Mouse (Mus musculus) heart, embryonic 11.5 days (tissue): Measurements from ENCODE around the gene Mapk8ip3. TPM values are rescaled to one million over a fixed set of nuclear protein-coding genes. Genes with fewer than 3 reads are reported as not detected.
"Not testable (repeated sequence)": the region's sequence is repeated elsewhere in the genome, so short reads cannot be mapped to it uniquely, and the experiment has no call there.

Experiments used
- ATAC-seq: fragments of 200-750 bp; cut with Nextera tagmentation; replicated peaks from 2 replicates; pipeline ENCODE4 v1.8.0; 2017; ENCODE audit warnings: moderate library complexity; ENCODE audit not compliant: insufficient number of reproducible peaks, low FRiP score, low TSS enrichment
- H3K27ac ChIP-seq: fragments of 300-500 bp; sonication (generic); 2 replicates; pipeline ENCODE4 v1.5.1; 2014; ENCODE audit warnings: mild to moderate bottlenecking, low read depth, low read length
- H3K27me3 ChIP-seq: fragments of 300-500 bp; sonication (generic); 2 replicates; pipeline ENCODE4 v1.6.1; 2014; ENCODE audit warnings: mild to moderate bottlenecking, low read length, mixed read lengths; ENCODE audit not compliant: control insufficient read depth, insufficient read depth
- H3K36me3 ChIP-seq: fragments of 300-500 bp; sonication (generic); 2 replicates; pipeline ENCODE4 v1.6.1; 2014; ENCODE audit warnings: mild to moderate bottlenecking, low read length, moderate library complexity, mixed read lengths; ENCODE audit not compliant: control insufficient read depth, insufficient read depth
- H3K4me1 ChIP-seq: fragments of 300-500 bp; sonication (generic); 2 replicates; pipeline ENCODE4 v1.6.1; 2014; ENCODE audit warnings: low read length; ENCODE audit not compliant: control insufficient read depth, insufficient read depth
- H3K4me2 ChIP-seq: fragments of 300-500 bp; sonication (generic); 2 replicates; pipeline ENCODE4 v1.6.1; 2014; ENCODE audit warnings: mild to moderate bottlenecking, moderate library complexity
- H3K4me3 ChIP-seq: fragments of 300-500 bp; sonication (generic); 2 replicates; pipeline ENCODE4 v1.5.1; 2014; ENCODE audit warnings: low read depth, low read length
- H3K9ac ChIP-seq: fragments of 300-500 bp; sonication (generic); 2 replicates; pipeline ENCODE4 v1.6.1; 2014; ENCODE audit warnings: mild to moderate bottlenecking, low read depth, low read length, moderate library complexity
- H3K9me3 ChIP-seq: fragments of 300-500 bp; sonication (generic); replicated peaks from 2 replicates; pipeline ENCODE4 v1.6.1; 2016; ENCODE audit warnings: low read length; ENCODE audit not compliant: control insufficient read depth
- WGBS: fragments of 180-500 bp; shearing (Covaris S2); extraction: QIAGEN DNeasy Blood & Tissue Kit; methylation state at CpG from one replicate; pipeline ENCODE4 v1.1.7; 2014; ENCODE audit not compliant: insufficient replicate concordance; 5-methylcytosine and 5-hydroxymethylcytosine counted together
- polyA plus RNA-seq: library from polyadenylated mRNA; unstranded; fragments of >200 nt; fragmentation: Nextera tagmentation; extraction: Ambion mirVana; gene quantifications from 2 replicates; pipeline ENCODE4 v1.2.1, GENCODE M21; 2014

Gene Mapk8ip3
- polyA plus RNA-seq: 33.0 and 34.2 TPM in 2 replicates

DNA sequence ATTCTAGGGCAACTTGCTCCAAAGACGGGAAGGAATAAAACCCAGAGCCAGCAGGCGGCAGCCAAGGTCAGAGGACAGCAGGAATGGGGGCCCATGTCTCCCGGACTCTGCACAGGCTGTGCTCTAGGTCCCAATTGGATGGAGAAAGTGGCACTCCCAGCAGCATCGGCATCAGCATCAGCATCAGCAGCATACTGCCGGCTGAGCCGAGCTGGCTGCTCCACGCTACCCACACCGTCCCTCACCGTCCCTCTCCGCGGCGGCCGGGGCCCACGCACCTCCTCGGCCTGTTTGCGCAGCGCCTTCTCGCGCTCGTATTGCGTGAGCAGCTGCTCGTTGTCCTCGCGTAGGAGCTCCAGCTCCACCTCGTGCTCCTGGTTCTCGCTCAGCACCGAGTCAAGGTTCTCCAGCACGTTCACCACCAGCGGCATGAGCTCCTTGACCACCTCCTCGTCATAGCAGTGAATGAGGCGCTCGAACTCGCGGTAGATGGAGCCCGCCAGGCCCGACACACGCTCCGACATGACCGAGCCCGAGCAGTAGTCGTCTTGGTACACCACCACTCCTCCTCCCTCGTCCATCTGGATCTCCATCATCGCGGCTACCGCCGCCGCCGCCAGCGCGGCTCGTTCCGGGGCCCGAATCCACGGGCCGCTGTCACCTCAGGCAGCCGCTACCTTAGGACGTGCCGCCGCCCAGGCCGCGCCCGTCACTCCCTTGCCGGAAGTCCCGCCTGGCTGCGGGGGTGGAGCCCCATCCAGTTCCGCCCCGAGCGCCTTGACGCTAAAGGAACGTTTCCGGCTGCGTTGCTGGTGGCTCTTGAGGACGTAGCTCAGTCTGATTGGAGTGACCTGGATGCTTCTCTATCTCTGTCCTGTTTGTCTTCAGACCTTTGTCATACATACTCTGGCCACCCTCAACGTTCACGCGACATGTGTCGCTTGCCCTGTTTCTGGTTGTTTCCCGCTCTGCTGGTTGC lies at the start of gene Mapk8ip3:
TSS of gene Mapk8ip3 (minus strand) at position 719 of the 979 bp plus-strand sequence.
- Histone ChIP-seq H3K27ac (peak within 1 kb of the TSS; percentile 76), H3K4me3 (peak within 1 kb of the TSS; percentile 98), H3K9ac (peak within 1 kb of the TSS; percentile 93), H3K9me3 (no peaks in the 10 kb centered on the region), H3K4me1 (peaks cover 18% of the 10 kb centered on the region), H3K4me2 (peak within 1 kb of the TSS; percentile 85), H3K36me3 (no peaks in the 10 kb centered on the region), H3K27me3 (no peaks in the 10 kb centered on the region)
- WGBS: under 1% methylated on average over 78 of the region's 78 CpGs
- ATAC-seq: peak; percentile 95

DNA sequence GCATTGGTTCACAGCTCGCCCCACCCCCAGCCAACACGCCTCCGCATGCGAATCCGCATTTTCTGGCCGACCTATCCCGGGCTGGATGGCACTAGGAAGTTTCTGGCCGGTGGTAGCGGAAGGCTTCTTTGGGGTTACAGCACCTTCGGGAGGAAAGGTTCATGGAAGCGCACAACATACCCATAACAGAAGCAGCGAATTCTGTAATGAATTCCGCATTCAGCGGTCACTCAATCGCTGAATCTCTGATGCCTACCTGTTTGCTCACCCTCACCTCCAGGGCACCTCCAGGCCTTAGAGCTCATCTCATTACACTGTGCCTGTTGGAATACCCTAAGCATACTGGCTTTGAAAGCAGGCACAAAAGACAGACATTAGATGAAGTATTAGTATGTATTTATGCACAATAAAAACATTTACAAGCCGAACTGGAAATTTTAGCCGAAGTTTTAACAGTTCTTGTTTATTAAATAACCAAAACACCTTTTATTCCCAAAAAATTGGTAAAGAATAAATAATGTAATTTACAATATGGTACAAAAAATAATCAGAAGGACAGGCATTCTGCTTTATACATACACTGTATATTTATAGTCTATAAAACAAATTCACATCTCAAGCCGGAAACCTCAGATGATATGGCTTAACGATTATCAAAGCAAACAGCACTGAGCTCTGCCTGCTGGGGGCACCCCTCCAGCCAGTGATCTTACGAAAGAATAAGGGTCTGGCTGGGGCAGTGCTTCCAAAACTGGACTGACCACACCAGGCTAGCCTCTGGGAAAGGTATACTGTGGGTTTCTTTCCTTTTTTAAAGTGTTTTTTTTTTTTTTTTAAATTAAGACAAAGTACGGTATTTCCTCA lies 24.3 kb upstream of the Mapk8ip3 start:
- ATAC-seq: no peak; the same call in 1 of the 2 replicates

DNA sequence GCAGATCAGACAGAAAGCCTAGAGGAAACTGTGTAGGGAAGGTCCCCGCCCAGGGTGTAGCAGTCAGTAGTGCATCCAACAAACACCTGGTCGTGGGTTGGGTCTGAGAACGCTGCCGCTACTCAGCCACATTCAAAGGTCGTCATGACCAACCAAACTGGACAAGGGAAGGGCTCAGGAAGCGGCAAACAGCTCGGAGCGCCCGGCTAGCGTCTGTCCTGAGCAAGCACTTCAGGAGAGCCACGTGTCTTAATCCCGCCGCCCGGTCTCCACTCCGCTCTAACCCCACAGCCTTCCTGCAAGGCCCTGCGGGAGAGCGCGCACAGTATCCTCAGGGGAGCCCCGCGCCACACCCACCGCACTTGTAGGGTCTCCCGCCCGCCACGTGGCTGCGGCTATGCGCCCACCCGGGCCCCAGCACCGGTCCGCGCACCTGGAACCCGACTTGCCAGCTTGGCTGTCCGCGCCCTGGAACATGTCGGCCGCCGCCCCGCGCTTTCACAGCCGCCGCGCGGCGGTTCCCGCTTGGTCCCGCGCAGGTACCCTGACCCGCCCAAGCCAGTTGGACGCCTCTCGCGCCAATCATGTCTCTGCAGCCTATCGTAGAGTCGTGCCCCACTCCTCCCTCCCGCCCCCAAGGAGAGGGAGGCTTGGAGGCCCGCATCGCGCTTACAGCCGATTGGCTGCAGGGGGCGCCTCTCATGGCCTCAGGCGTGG lies 23.5 kb upstream of the Mapk8ip3 start, which contains the start of gene Jpt2:
TSS of gene Jpt2 (minus strand) at position 555 of the 717 bp plus-strand sequence.
- Histone ChIP-seq H3K27ac (peak within 1 kb of the TSS; percentile 82), H3K27me3 (no peaks in the 10 kb centered on the region), H3K9ac (peak within 1 kb of the TSS; percentile 94), H3K9me3 (no peaks in the 10 kb centered on the region), H3K4me3 (peak within 1 kb of the TSS; percentile 91), H3K36me3 (peaks cover 34% of the 10 kb centered on the region), H3K4me2 (peak within 1 kb of the TSS; percentile 60), H3K4me1 (peaks cover 8% of the 10 kb centered on the region; the same call in 1 of the 2 replicates)
- under 1% methylated on average over 57 of the region's 59 CpGs for WGBS
- ATAC-seq: peak; percentile 100

More for the DNA sequence above, 24.3 kb upstream of the Mapk8ip3 start:
- no peaks in the 10 kb centered on the region for H3K27me3 ChIP-seq
- peak overlapping the region; percentile 91 for H3K4me3 ChIP-seq
- peaks cover 34% of the 10 kb centered on the region for H3K36me3 ChIP-seq
- no peak overlapping the region; the same call in 1 of the 2 replicates for H3K27ac ChIP-seq
- peak overlapping the region; percentile 61 for H3K9ac ChIP-seq
- WGBS: 14% methylated on average over 21 of the region's 21 CpGs
- peaks cover 8% of the 10 kb centered on the region; the same call in 1 of the 2 replicates for H3K4me1 ChIP-seq
- H3K9me3 ChIP-seq: no peaks in the 10 kb centered on the region
- peak overlapping the region; percentile 60 for H3K4me2 ChIP-seq

DNA sequence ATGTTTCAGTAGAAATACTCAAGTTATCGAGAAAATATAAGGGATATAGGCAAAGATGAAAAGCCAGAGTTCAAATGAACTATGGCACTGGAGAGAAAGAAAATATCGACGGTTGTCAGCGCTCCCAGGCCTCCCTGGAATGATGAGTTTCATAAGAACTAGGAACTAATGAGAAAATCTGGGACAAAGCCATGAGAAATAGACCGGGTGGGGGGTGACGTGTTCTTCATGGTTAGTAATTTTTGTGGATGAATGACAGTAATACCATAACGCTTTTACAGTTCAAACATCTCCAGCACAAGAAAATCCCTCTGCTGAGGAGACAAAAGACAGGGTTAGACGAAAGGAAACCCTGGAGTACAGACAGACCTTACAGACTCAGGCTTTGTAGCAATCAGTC lies 22.6 kb upstream of the Mapk8ip3 start:
- Histone ChIP-seq H3K27me3 (no peaks in the 10 kb centered on the region), H3K4me2 (peak overlapping the region; percentile 60), H3K4me3 (peak overlapping the region; percentile 91), H3K36me3 (peaks cover 27% of the 10 kb centered on the region), H3K9ac (peak overlapping the region; percentile 94), H3K9me3 (no peaks in the 10 kb centered on the region), H3K4me1 (peaks cover 8% of the 10 kb centered on the region; the same call in 1 of the 2 replicates), H3K27ac (no peak overlapping the region)
- WGBS: 65% methylated on average over 8 of the region's 8 CpGs
- no peak for ATAC-seq

DNA sequence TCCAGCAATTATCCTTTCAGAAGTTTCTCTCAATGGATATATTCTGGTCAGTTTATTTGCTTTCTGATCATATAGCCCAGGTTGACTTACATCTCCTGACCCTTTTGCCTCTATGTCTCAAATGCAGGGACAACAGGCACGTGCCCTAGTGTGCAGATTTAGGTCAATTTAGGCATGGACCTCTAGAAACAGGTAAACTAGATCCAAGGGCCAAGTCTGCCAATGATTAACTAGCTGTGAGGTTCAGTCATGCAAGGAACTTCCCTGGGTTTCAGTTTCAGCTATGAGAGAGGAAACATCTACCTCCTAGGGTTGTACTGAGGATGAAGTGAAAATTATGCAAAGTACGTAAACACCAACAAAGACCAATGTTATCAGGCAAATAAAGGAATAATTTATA lies 16.5 kb upstream of the Mapk8ip3 start:
- H3K27me3 ChIP-seq: no peaks in the 10 kb centered on the region
- peaks cover 26% of the 10 kb centered on the region for H3K36me3 ChIP-seq
- no peak for ATAC-seq
- H3K4me2 ChIP-seq: no peak overlapping the region
- H3K4me3 ChIP-seq: no peak overlapping the region
- H3K9me3 ChIP-seq: no peaks in the 10 kb centered on the region
- H3K27ac ChIP-seq: no peak overlapping the region
- 90% methylated on average over 2 of the region's 2 CpGs for WGBS
- H3K4me1 ChIP-seq: no peaks in the 10 kb centered on the region
- no peak overlapping the region for H3K9ac ChIP-seq

DNA sequence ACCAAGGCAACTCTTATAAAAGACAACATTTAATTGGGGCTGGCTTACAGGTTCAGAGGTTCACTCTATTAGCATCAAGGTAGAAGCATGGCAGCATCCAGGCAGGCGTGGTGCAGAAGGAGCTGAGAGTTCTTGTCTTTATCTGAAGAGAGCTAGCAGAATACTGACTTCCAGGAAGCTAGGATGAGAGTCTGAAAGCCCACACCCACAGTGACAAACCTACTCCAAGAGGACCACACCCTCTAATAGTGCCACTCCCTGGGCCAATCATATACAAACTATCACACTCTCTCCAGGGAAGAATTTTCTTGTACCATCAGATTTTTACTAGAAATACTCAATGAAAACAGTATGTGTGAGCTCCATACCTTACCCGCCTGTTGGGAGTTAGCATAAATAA lies 13.9 kb upstream of the Mapk8ip3 start:
- no peak overlapping the region for H3K4me3 ChIP-seq
- H3K27me3 ChIP-seq: no peaks in the 10 kb centered on the region
- H3K4me1 ChIP-seq: no peaks in the 10 kb centered on the region
- 87% methylated on average over 2 of the region's 2 CpGs for WGBS
- no peak for ATAC-seq
- no peaks in the 10 kb centered on the region for H3K9me3 ChIP-seq
- peaks cover 23% of the 10 kb centered on the region for H3K36me3 ChIP-seq
- no peak overlapping the region for H3K9ac ChIP-seq
- H3K27ac ChIP-seq: no peak overlapping the region
- no peak overlapping the region for H3K4me2 ChIP-seq

DNA sequence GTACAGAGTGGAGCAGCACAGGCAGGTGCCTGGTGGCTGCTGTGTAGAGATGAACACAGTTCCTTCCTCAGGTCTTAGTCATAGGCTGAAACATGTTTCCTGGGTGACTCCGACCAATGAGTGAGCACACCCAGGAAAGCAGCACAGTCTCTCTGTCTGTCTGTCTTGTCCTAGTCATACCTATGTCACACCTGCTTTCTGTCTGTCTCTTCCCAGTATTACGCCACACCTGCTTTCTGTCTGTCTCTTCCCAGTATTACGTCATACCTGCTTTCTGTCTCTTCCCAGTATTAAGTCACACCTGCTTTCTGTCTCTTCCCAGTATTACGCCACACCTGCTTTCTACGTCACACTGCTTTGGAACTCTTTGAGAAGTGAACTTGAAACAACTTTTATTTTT lies 11.4 kb upstream of the Mapk8ip3 start:
- no peak overlapping the region for H3K4me3 ChIP-seq
- H3K27ac ChIP-seq: no peak overlapping the region
- no peaks in the 10 kb centered on the region for H3K9me3 ChIP-seq
- H3K36me3 ChIP-seq: peaks cover 17% of the 10 kb centered on the region
- ATAC-seq: no peak
- WGBS: 93% methylated on average over 5 of the region's 5 CpGs
- H3K9ac ChIP-seq: no peak overlapping the region
- no peaks in the 10 kb centered on the region for H3K4me1 ChIP-seq
- H3K4me2 ChIP-seq: no peak overlapping the region
- H3K27me3 ChIP-seq: no peaks in the 10 kb centered on the region

DNA sequence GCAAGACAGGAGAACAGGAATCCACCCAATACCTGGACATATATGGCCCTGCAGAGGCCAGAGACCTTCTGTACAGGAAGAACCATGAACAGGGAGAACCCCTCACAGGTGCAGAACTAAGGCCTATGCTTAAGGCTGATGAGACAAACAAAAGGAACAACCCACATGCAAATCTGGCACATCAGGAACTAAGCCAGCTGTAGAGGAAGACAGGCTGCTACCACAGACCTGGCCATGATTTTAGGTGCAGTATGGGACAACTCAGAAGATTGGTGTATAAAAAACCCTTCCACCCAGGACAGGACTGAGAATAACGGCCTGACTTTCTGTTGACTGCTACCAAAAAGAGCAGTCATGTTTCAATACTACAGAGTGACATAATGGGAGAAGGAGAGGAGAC lies 6.8 kb upstream of the Mapk8ip3 start:
- H3K4me3 ChIP-seq, H3K4me1 ChIP-seq, H3K27me3 ChIP-seq, H3K9ac ChIP-seq, H3K4me2 ChIP-seq, H3K27ac ChIP-seq, ATAC-seq, H3K9me3 ChIP-seq, H3K36me3 ChIP-seq: not testable (repeated sequence)
- WGBS: 85% methylated on average over 1 of the region's 1 CpGs
